Mouse (Mus musculus) C2C12 (cell line): Measurements from ENCODE around the gene Fam19a5.

ENCODE experiments used
- CTCF ChIP-seq: IDR thresholded peaks from one replicate; pipeline ENCODE4 v1.5.1; 2011; ENCODE audit not compliant: control insufficient read depth, insufficient read depth, insufficient read length
- MAX ChIP-seq: IDR thresholded peaks from one replicate; pipeline ENCODE4 v1.6.1; 2011; ENCODE audit warnings: mild to moderate bottlenecking, control low read depth
- MYOD1 ChIP-seq: IDR thresholded peaks from one replicate; pipeline ENCODE4 v1.6.1; 2011; ENCODE audit warnings: low read depth; ENCODE audit not compliant: control insufficient read depth, insufficient read length

- TF ChIP-seq CTCF (no peak), MAX (no peak), MYOD1 (no peak)
Measured at GRCm38 (mm10) chr15:87656496-87657155, 112.5 kb downstream of the Fam19a5 start.
